18 mouse cellular contexts compared by ENCODE assay signal in genomic region chr7:115630691-115631090, GRCm38 (mm10).
A peak's percentile ranks its signal among the peaks of the same experiment; 100 is the strongest.
DNase-seq lines count a peak whose midpoint lies in the region; ATAC-seq and TF ChIP-seq lines count a peak whose summit lies in the region.
"Had no signal": no experiment of that assay in that cellular context is flagged by ENCODE, and none has a peak within 500 bp of the region (broad histone marks: within the 10 kb centered on the region; RNA-seq: fewer than 3 reads in every experiment).

No protein-coding gene starts in this region.

- H3K36me3 ChIP-seq in kidney, adult 2 months (ENCODE audit: control insufficient read depth, insufficient read depth, low read length), result no peaks in the 10 kb centered on the region
- no peaks in the 10 kb centered on the region for H3K36me3 ChIP-seq in lung, embryonic 16.5 days (ENCODE audit: control insufficient read depth, insufficient read depth, low read length)
- H3K36me3 ChIP-seq: embryonic facial prominence, embryonic 10.5 days; hindbrain, embryonic 10.5 days had no signal

- no peaks in the 10 kb centered on the region for H3K27me3 ChIP-seq in kidney, adult 2 months (replicated peaks; ENCODE audit: control insufficient read depth, insufficient read depth, low read length)
- no peaks in the 10 kb centered on the region for H3K27me3 ChIP-seq in lung, embryonic 16.5 days (ENCODE audit: control insufficient read depth, insufficient read depth, low read depth, low read length)
- H3K27me3 ChIP-seq: forebrain, embryonic 13.5 days had no signal

- TF ChIP-seq POLR2A in kidney, adult 2 months (IDR thresholded peaks at IDR 0.05; ENCODE audit: low read depth, low read length), result no peak

- no peak overlapping the region for H3K9ac ChIP-seq in lung, embryonic 16.5 days (ENCODE audit: low read length)
- H3K9ac ChIP-seq: forebrain, embryonic 13.5 days; forebrain, postnatal 0 days; hindbrain, embryonic 14.5 days had no signal

- no peak for ATAC-seq in lung, embryonic 16.5 days (ENCODE audit: low read depth)
- ATAC-seq in CD4-positive, CD25-positive, alpha-beta regulatory T cell, adult 4 months, result no peak
- ATAC-seq: forebrain, embryonic 13.5 days; forebrain, postnatal 0 days had no signal

- no peak overlapping the region for H3K4me3 ChIP-seq in kidney, adult 2 months (ENCODE audit: insufficient read depth, low read depth, low read length)
- H3K4me3 ChIP-seq in lung, embryonic 16.5 days (ENCODE audit: low read length), result no peak overlapping the region
- H3K4me3 ChIP-seq: embryonic facial prominence, embryonic 10.5 days; forebrain, embryonic 13.5 days; hindbrain, embryonic 10.5 days had no signal

- H3K4me2 ChIP-seq in lung, embryonic 16.5 days (ENCODE audit: low read depth, low read length), result no peak overlapping the region
- H3K4me2 ChIP-seq: forebrain, embryonic 13.5 days; heart, embryonic 11.5 days; hindbrain, embryonic 14.5 days had no signal

- peak; percentile 13 for DNase-seq in kidney, adult 2 months
- no peak for DNase-seq in kidney, adult 11 months
- DNase-seq in lung, postnatal 36 days, result no peak
- DNase-seq in Muller cell, postnatal 12 days (ENCODE audit: inconsistent ontology term), result peak; percentile 54
- DNase-seq: adrenal gland, adult 2 months; adrenal gland, postnatal 25 days; B cell, adult 2 months; cerebellum, adult 18-20 months; cerebellum, adult 9-11 months; forebrain, postnatal 0 days; gastrocnemius, postnatal 25 days had no signal

- no peaks in the 10 kb centered on the region for H3K4me1 ChIP-seq in kidney, adult 2 months (ENCODE audit: control insufficient read depth, insufficient read depth, low read length)
- H3K4me1 ChIP-seq in lung, embryonic 16.5 days (replicated peaks; ENCODE audit: control insufficient read depth, insufficient read depth, low read length), result peaks cover 9% of the 10 kb centered on the region

- no peak overlapping the region for H3K27ac ChIP-seq in kidney, adult 2 months (ENCODE audit: insufficient read depth, low read depth, low read length)
- H3K27ac ChIP-seq in lung, embryonic 16.5 days (ENCODE audit: low read length), result peak overlapping the region; percentile 60; the same call in 1 of the 2 replicates
- H3K27ac ChIP-seq: embryonic facial prominence, embryonic 10.5 days; forebrain, embryonic 13.5 days; hindbrain, embryonic 10.5 days; hindbrain, embryonic 14.5 days had no signal

- H3K9me3 ChIP-seq in lung, embryonic 16.5 days (ENCODE audit: control insufficient read depth, low read length), result no peaks in the 10 kb centered on the region
- H3K9me3 ChIP-seq: embryonic facial prominence, embryonic 10.5 days; forebrain, embryonic 13.5 days; hindbrain, embryonic 10.5 days had no signal

- TF ChIP-seq CTCF in kidney, adult 2 months (conservative IDR thresholded peaks at IDR 0.05; ENCODE audit: insufficient read depth, insufficient read length, low read depth, low read length), result no peak

- WGBS in kidney, adult 2 months, result 63% methylated on average over 3 of the region's 3 CpGs
- 61% methylated on average over 3 of the region's 3 CpGs for WGBS in lung, embryonic 16.5 days

Comparison
In these comparisons a context has a peak if more than half of its experiments do, and no peak if none do; other contexts are left out.
1. DNase-seq: peak in kidney, adult 2 months (single experiment) and Muller cell, postnatal 12 days (single experiment); none in kidney, adult 11 months (single experiment) and lung, postnatal 36 days (single experiment).